Mouse (Mus musculus): ENCODE data around the gene Gm44502. TPM values are rescaled to one million over a fixed set of nuclear protein-coding genes. Genes with fewer than 3 reads are reported as not detected.
"Not testable (repeated sequence)": the region's sequence is repeated elsewhere in the genome, so short reads cannot be mapped to it uniquely, and the experiment has no call there.

Gene Gm44502
- polyA plus RNA-seq, 1 experiment from 2014 or later = not detected

GRCm38 (mm10) chr15:89435878-89436277, 6.4 kb upstream of the Gm44502 start:
- no peaks in the 10 kb centered on the region for H3K27me3 ChIP-seq (ENCODE audit: low read depth, poor library complexity, severe bottlenecking)
- no peak for DNase-seq (ENCODE audit: low spot score)
- H3K9me3 ChIP-seq (replicated peaks) = no peaks in the 10 kb centered on the region
- H3K36me3 ChIP-seq = no peaks in the 10 kb centered on the region
- no peak overlapping the region for H3K27ac ChIP-seq
- WGBS = 89% methylated on average over 5 of the region's 5 CpGs
- H3K4me3 ChIP-seq = no peak overlapping the region
- no peaks in the 10 kb centered on the region for H3K4me1 ChIP-seq

- Histone ChIP-seq H3K27me3 (ENCODE audit: low read depth, poor library complexity, severe bottlenecking) (no peaks in the 10 kb centered on the region), H3K36me3 (no peaks in the 10 kb centered on the region), H3K9me3 (replicated peaks) (no peaks in the 10 kb centered on the region), H3K4me1 (no peaks in the 10 kb centered on the region; the same call in 1 of the 2 replicates), H3K4me3 (no peak overlapping the region), H3K27ac (no peak overlapping the region)
- 71% methylated on average over 3 of the region's 3 CpGs for WGBS
- no peak for DNase-seq (ENCODE audit: low spot score)
These were observed 4.6 kb upstream of the Gm44502 start for GRCm38 (mm10) chr15:89434136-89434535.

DNA sequence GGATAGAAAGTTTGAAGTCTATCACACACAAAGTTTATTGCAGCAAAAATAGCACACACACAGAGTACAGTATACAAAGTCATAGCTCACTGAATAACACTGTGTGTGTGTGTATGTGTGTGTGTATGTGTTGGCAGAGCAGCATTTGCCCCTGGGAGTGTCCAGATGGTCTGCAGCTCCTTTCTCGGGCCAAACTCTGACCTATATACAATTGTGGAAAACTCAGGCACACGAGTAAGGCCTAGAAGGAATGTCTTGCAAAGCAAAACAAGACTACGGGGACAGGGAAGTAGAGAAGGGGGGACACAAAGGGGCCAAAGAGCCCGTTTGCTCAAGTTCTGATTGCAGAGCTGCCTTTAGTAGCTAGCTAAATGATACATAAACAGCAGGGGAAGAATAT, 3.5 kb upstream of the Gm44502 start:
- Histone ChIP-seq H3K27me3 (ENCODE audit: low read depth, poor library complexity, severe bottlenecking) (no peaks in the 10 kb centered on the region), H3K36me3 (peaks cover 2% of the 10 kb centered on the region; the same call in 1 of the 2 replicates), H3K4me1 (peaks cover 10% of the 10 kb centered on the region), H3K4me3 (no peak overlapping the region), H3K27ac (no peak overlapping the region), H3K9me3 (replicated peaks) (no peaks in the 10 kb centered on the region)
- no peak for DNase-seq (ENCODE audit: low spot score)
- 89% methylated on average over 4 of the region's 4 CpGs for WGBS

DNA sequence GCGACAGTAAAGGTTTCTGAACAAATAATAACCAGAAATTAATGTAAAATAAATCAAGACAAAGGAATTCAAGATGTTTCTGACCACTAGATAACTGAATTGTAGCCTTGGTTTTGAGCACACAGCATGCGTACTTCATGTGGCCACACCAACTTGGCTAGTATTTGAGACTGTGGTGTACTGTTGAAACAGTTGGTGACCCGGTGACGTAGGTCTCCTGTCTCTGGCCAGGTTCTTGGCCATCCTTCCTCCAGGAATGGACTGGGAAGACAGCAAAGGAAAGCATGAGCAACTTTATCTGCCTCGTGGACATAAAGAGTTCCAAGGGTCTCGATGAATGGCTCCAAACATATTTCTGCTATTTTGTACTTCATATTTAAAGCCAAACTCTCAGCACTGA, 2.3 kb upstream of the Gm44502 start:
- 92% methylated on average over 6 of the region's 6 CpGs for WGBS
- no peak overlapping the region for H3K4me3 ChIP-seq
- no peaks in the 10 kb centered on the region for H3K27me3 ChIP-seq (ENCODE audit: low read depth, poor library complexity, severe bottlenecking)
- peaks cover 11% of the 10 kb centered on the region for H3K4me1 ChIP-seq
- H3K36me3 ChIP-seq = peaks cover 13% of the 10 kb centered on the region
- H3K27ac ChIP-seq = no peak overlapping the region
- DNase-seq (ENCODE audit: low spot score) = no peak
- no peaks in the 10 kb centered on the region for H3K9me3 ChIP-seq (replicated peaks)

DNA sequence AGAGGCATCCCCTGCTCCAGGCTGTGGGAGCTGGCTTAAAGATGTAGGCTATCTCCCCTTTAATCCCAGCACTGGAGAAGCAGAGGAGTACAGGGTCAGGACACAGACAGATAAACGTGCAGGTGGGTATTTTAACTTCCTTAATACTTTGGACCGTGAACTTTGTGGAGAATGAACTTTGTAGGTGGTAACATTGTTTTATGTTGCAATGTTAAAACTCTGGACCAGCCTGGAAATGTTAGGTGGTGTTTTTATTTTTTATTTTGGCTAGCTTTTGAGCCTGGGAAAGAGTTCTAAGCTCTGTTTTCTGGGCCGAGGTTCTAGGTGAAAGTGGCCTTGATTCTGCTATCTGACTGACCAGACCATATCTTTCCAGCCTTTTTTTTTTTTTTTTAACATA, 1.8 kb upstream of the Gm44502 start:
- Histone ChIP-seq H3K27me3 (ENCODE audit: low read depth, poor library complexity, severe bottlenecking) (no peaks in the 10 kb centered on the region), H3K27ac (no peak overlapping the region), H3K4me3 (no peak overlapping the region), H3K36me3 (peaks cover 19% of the 10 kb centered on the region), H3K9me3 (replicated peaks) (no peaks in the 10 kb centered on the region), H3K4me1 (peaks cover 15% of the 10 kb centered on the region)
- WGBS = 90% methylated on average over 3 of the region's 3 CpGs
- DNase-seq (ENCODE audit: low spot score) = no peak

DNA sequence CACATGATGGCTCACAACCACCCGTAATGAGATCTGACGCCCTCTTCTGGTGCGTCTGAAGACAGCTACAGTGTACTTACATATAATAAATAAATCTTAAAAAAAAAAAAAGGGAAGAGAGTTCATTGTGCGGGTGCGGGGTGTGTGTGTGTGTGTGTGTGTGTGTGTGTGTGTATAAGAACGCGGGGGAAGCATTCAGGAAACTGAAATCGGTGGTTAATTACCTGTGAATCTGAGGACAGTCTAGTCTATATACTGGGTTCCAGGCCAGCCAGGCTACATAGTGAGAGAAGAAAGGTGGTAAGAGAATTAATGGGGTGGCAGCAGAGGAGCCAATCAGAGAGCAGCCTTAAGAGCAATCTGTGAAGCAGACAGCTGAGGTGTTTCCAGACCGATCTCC, 1.3 kb upstream of the Gm44502 start:
- WGBS = 84% methylated on average over 9 of the region's 9 CpGs
- Histone ChIP-seq H3K36me3 (peaks cover 24% of the 10 kb centered on the region), H3K4me1 (peaks cover 20% of the 10 kb centered on the region)
- not testable (repeated sequence) for H3K27ac ChIP-seq; H3K27me3 ChIP-seq (ENCODE audit: low read depth, poor library complexity, severe bottlenecking); H3K4me3 ChIP-seq; DNase-seq (ENCODE audit: low spot score); H3K9me3 ChIP-seq (replicated peaks)

DNA sequence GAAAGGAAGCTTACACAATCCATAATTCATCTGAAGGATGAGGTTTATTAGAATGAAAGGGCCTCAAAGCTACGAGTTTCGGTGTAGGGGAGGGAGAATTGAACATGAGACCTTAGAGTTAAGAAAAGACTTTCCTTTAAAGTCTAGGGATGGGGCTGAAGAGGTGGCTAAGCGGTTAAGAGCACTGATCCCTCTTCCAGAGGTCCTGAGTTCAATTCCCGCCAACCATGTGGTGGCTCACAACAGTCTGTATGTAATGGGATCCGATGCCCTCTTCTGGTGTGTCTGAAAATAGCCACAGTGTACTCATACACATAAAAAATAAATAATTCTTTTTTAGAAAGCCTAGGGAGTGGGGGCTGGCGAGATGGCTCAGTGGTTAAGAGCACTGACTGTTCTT, 845 bp upstream of the Gm44502 start:
- Histone ChIP-seq H3K9me3 (replicated peaks) (no peaks in the 10 kb centered on the region), H3K4me1 (peaks cover 24% of the 10 kb centered on the region), H3K27me3 (ENCODE audit: low read depth, poor library complexity, severe bottlenecking) (no peaks in the 10 kb centered on the region), H3K27ac (peak overlapping the region; percentile 94; the same call in 1 of the 2 replicates), H3K36me3 (peaks cover 25% of the 10 kb centered on the region), H3K4me3 (peak overlapping the region; percentile 88)
- WGBS = 42% methylated on average over 6 of the region's 6 CpGs
- DNase-seq (ENCODE audit: low spot score) = no peak

- peaks cover 25% of the 10 kb centered on the region for H3K36me3 ChIP-seq
- peaks cover 32% of the 10 kb centered on the region for H3K4me1 ChIP-seq
- WGBS = 6% methylated on average over 22 of the region's 22 CpGs
- H3K9me3 ChIP-seq (replicated peaks) = no peaks in the 10 kb centered on the region
- no peak for DNase-seq (ENCODE audit: low spot score)
- H3K4me3 ChIP-seq = peak overlapping the region; percentile 88
- H3K27ac ChIP-seq = peak overlapping the region; percentile 94
- no peaks in the 10 kb centered on the region for H3K27me3 ChIP-seq (ENCODE audit: low read depth, poor library complexity, severe bottlenecking)
These were observed 610 bp downstream of the Gm44502 start for GRCm38 (mm10) chr15:89428821-89429351.

GRCm38 (mm10) chr15:89428136-89428790, 1.2 kb downstream of the Gm44502 start:
- no peak for DNase-seq (ENCODE audit: low spot score)
- H3K4me1 ChIP-seq = peaks cover 32% of the 10 kb centered on the region
- H3K36me3 ChIP-seq = peaks cover 25% of the 10 kb centered on the region
- no peaks in the 10 kb centered on the region for H3K27me3 ChIP-seq (ENCODE audit: low read depth, poor library complexity, severe bottlenecking)
- WGBS = 82% methylated on average over 19 of the region's 19 CpGs
- H3K4me3 ChIP-seq = peak overlapping the region; percentile 88
- H3K27ac ChIP-seq = no peak overlapping the region
- no peaks in the 10 kb centered on the region for H3K9me3 ChIP-seq (replicated peaks)

DNA sequence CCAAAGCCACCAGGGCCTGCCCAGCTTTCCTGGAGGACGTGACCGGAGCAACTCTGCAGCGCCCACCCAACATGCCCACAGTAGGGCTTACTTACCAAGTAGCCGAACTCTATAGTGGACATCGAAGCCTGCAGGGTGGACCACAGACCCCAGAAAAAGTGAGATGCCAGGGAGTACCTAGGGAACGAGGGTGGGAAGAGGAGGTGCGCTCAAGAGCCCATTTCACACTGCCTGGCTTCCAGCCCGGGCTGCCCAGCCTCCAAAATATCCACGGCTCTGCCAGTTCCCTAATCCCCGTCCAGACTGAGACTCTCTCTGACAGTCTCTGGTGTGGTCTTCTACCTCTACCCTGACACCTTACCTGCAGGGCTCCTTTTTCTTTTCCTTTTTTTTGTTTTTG, 2.8 kb downstream of the Gm44502 start:
- Histone ChIP-seq H3K27ac (no peak overlapping the region), H3K36me3 (peaks cover 25% of the 10 kb centered on the region)
- 95% methylated on average over 10 of the region's 10 CpGs for WGBS

GRCm38 (mm10) chr15:89425711-89426121, 3.8 kb downstream of the Gm44502 start, which contains the start of gene Cpt1b:
TSS of gene Cpt1b (minus strand) at chr15:89425863.
- WGBS = 18% methylated on average over 6 of the region's 6 CpGs
- Histone ChIP-seq H3K9me3 (replicated peaks) (no peaks in the 10 kb centered on the region), H3K4me3 (peak within 1 kb of the TSS; percentile 33), H3K36me3 (peaks cover 25% of the 10 kb centered on the region), H3K4me1 (peaks cover 32% of the 10 kb centered on the region), H3K27me3 (ENCODE audit: low read depth, poor library complexity, severe bottlenecking) (no peaks in the 10 kb centered on the region), H3K27ac (no peak within 1 kb of the TSS)
- DNase-seq (ENCODE audit: low spot score) = no peak

More for the DNA sequence above, 2.8 kb downstream of the Gm44502 start:
- H3K27me3 ChIP-seq (ENCODE audit: low read depth, poor library complexity, severe bottlenecking) = no peaks in the 10 kb centered on the region
- H3K4me3 ChIP-seq = no peak overlapping the region
- H3K9me3 ChIP-seq (replicated peaks) = no peaks in the 10 kb centered on the region
- peaks cover 32% of the 10 kb centered on the region for H3K4me1 ChIP-seq
- no peak for DNase-seq (ENCODE audit: low spot score)

DNA sequence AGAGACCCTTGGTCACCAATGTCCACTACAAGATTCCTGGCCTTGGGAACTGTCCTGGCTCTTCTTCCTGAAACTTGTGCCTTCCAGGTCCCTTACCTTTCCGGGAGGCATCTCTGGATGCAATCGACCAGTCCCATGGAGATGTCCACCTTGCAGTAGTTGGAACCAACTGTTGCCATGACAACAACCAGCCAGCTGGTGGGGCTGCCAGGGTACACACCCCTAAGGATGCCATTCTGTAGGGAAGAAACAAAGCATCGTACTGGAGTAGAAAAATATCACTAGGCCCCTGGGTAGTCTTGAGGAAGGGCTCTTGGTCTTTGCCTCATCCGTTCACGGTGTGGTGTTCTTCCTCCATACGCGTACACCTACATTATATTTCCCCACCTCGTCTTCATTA, 4.9 kb downstream of the Gm44502 start:
- Histone ChIP-seq H3K9me3 (replicated peaks) (no peaks in the 10 kb centered on the region), H3K27me3 (ENCODE audit: low read depth, poor library complexity, severe bottlenecking) (no peaks in the 10 kb centered on the region), H3K27ac (no peak overlapping the region), H3K4me1 (peaks cover 32% of the 10 kb centered on the region), H3K36me3 (peaks cover 35% of the 10 kb centered on the region), H3K4me3 (no peak overlapping the region; the same call in 1 of the 2 replicates)
- 85% methylated on average over 8 of the region's 8 CpGs for WGBS
- DNase-seq (ENCODE audit: low spot score) = no peak

- Histone ChIP-seq H3K27me3 (ENCODE audit: low read depth, poor library complexity, severe bottlenecking) (no peaks in the 10 kb centered on the region), H3K9me3 (replicated peaks) (no peaks in the 10 kb centered on the region), H3K4me3 (no peak overlapping the region), H3K36me3 (peaks cover 31% of the 10 kb centered on the region), H3K4me1 (peaks cover 21% of the 10 kb centered on the region), H3K27ac (no peak overlapping the region)
- no peak for DNase-seq (ENCODE audit: low spot score)
- 93% methylated on average over 9 of the region's 9 CpGs for WGBS
These were observed 7.6 kb downstream of the Gm44502 start for GRCm38 (mm10) chr15:89421938-89422337.
